Mouse (Mus musculus) brown adipose tissue, adult 24 weeks (tissue): ENCODE measurements around the gene Slc6a20a. TPM values are rescaled to one million over a fixed set of nuclear protein-coding genes. Genes with fewer than 3 reads are reported as not detected.

ENCODE experiments used
- H3K27ac ChIP-seq: fragments of 200-500 bp; replicated peaks from 2 replicates; pipeline ENCODE4 v1.5.1; 2012; ENCODE audit warnings: low read depth, mild to moderate bottlenecking, low read length
- H3K4me1 ChIP-seq: fragments of 200-500 bp; 2 replicates; pipeline ENCODE4 v1.6.1; 2012; ENCODE audit warnings: low read length, mixed read lengths; ENCODE audit not compliant: control insufficient read depth, insufficient read depth, insufficient read length
- H3K4me3 ChIP-seq: fragments of 200-500 bp; 2 replicates; pipeline ENCODE4 v1.5.1; 2012; ENCODE audit warnings: low read depth, mild to moderate bottlenecking, low read length, moderate library complexity; ENCODE audit not compliant: insufficient read depth
- polyA plus RNA-seq: library from polyadenylated mRNA; stranded (reverse); fragments of >200 nt; gene quantifications from 2 replicates; pipeline ENCODE4 v1.2.4, GENCODE M21; 2012; ENCODE audit not compliant: missing spikeins, insufficient read depth, insufficient read length

Gene Slc6a20a
- polyA plus RNA-seq, 1 experiment, result not detected

GRCm38 (mm10) chr9:123658981-123659380, 19.7 kb downstream of the Slc6a20a start:
- no peaks in the 10 kb centered on the region for H3K4me1 ChIP-seq
- H3K4me3 ChIP-seq, result no peak overlapping the region
- H3K27ac ChIP-seq, result no peak overlapping the region

DNA sequence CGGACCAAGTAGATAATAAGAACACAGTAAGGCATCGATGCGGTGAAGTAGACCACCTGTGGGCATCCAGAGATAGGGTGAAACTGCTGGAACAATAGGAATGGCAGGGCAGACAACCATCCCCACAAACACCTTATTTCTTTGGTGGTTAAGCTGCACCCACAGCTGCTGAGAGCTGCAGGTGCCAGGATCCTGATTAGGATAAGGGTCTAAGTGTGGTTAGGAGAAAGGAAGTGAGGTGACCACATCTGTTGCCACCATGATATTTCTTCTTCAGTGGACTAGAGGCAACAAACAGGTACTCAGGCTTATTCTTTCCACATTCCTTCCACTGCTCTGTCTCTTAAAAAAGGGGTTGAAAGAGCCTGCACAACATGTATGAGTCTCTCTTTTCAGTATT, 21.2 kb downstream of the Slc6a20a start:
- Histone ChIP-seq H3K4me3 (no peak overlapping the region), H3K4me1 (no peaks in the 10 kb centered on the region), H3K27ac (no peak overlapping the region)

- Histone ChIP-seq H3K4me1 (no peaks in the 10 kb centered on the region), H3K4me3 (no peak overlapping the region)
Observed at GRCm38 (mm10) chr9:123651369-123651768, 27.3 kb downstream of the Slc6a20a start.

DNA sequence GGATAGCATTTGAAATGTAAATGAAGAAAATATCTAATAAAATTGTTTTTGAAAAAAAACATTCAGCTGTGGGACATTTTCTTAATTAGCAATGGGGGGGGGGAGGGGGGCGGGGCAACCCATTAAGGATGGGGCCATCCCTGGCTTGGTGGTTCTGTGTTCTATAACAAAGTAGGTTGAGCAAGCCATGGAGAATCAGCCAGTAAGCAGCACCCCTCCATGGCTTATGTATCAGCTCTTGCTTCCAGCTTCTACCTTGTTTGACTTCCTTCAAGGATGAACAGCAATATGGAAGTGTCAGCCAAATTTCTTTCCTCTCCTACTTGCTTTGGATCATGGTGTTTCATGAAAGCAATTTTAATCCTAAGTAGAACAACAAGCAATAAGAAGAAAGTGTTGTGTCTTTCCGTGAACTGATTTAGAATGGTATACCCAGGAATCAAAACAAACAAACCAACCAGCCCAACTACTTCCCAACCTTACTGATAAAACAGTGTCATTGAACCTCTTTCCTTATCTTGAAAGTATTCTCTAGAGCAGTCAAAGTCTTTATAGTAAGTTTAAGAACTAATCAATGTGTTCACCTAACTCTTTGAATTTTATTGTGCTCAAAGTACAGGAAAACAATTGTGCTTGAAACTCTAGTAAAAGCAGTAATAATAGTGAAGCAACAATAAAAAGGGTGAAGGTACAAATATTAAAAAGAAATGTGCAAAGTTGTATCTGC, 28.7 kb downstream of the Slc6a20a start:
- Histone ChIP-seq H3K27ac (no peak overlapping the region), H3K4me1 (no peaks in the 10 kb centered on the region), H3K4me3 (no peak overlapping the region)

More at GRCm38 (mm10) chr9:123651369-123651768, 27.3 kb downstream of the Slc6a20a start:
- H3K27ac ChIP-seq, result no peak overlapping the region

DNA sequence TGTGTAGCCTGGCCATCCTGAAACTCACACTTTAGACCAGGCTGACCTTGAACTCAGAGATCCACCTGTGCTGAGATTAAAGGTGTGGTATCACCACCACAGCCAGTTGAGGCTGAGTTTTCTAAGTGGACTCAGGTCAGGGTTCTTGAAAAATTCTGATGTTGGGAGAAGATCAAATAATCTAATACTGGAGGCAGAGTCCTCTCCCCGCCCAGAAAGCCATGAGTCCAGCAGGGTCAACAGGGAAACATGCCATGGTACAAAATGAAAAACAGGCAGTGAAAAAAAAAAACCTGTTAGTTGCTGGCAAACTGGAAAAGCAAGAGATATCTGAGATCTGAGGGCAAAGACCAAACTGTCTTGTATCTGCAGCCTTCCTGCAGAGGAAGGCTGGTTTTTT, 38.6 kb downstream of the Slc6a20a start:
- Histone ChIP-seq H3K27ac (no peak overlapping the region), H3K4me1 (no peaks in the 10 kb centered on the region), H3K4me3 (no peak overlapping the region)

DNA sequence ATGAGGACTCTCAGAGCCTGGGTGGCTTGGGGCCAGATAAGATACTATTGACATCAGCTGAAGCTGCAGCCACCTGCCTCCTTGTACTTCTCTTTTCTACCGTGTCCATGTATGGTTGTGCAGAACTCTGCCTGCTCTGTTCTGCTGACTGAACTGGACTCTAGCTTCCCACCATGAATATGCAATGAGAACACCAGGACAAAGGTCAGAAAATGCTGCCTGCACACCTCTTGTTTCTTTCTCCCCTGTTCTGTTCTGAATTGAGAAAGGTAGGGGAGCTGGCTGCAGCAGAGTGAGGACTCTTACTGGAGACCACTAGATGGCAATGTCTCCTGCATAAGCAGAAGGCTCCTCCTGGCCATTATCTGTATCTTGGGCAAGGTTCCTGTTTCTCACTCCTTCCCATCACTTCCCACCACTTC, 40.0 kb downstream of the Slc6a20a start:
- no peak overlapping the region for H3K4me3 ChIP-seq
- no peak overlapping the region for H3K27ac ChIP-seq
- no peaks in the 10 kb centered on the region for H3K4me1 ChIP-seq

- H3K27ac ChIP-seq, result no peak overlapping the region
- no peaks in the 10 kb centered on the region for H3K4me1 ChIP-seq
- no peak overlapping the region for H3K4me3 ChIP-seq
Observed at GRCm38 (mm10) chr9:123638231-123638630, 40.5 kb downstream of the Slc6a20a start.

DNA sequence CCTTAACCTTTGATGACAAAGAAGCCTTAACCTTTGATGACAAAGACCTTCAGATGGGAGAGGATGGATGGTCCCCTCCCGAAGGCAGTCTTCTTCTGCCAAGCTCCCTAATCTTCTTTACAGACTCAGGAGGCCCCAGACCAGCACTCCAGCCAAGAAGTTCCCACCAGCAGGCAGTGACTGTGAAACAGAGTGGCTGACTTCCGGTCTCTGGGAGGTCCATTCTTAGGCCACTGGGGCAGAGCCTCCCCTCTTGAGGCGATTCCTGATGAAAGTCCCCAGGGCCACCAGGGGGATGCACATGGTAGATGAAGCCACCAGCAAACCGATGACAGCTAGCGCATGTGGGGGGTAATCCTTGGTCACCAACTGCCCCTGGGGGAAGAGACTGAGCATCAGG, 41.9 kb downstream of the Slc6a20a start:
- no peak overlapping the region for H3K4me3 ChIP-seq
- no peak overlapping the region for H3K27ac ChIP-seq
- H3K4me1 ChIP-seq, result no peaks in the 10 kb centered on the region

GRCm38 (mm10) chr9:123632993-123633392, 45.7 kb downstream of the Slc6a20a start:
- Histone ChIP-seq H3K4me1 (no peaks in the 10 kb centered on the region), H3K27ac (no peak overlapping the region)

GRCm38 (mm10) chr9:123632281-123632680, 46.4 kb downstream of the Slc6a20a start, which contains the start of gene Slc6a20b:
Gene Slc6a20b (minus strand): TSS chr9:123632565.
- Histone ChIP-seq H3K4me3 (no peak within 1 kb of the TSS), H3K4me1 (no peaks in the 10 kb centered on the region), H3K27ac (no peak within 1 kb of the TSS)

More at GRCm38 (mm10) chr9:123632993-123633392, 45.7 kb downstream of the Slc6a20a start:
- H3K4me3 ChIP-seq, result no peak overlapping the region

GRCm38 (mm10) chr9:123631666-123632065, 47.0 kb downstream of the Slc6a20a start:
- Histone ChIP-seq H3K4me1 (no peaks in the 10 kb centered on the region), H3K27ac (no peak overlapping the region), H3K4me3 (no peak overlapping the region)

DNA sequence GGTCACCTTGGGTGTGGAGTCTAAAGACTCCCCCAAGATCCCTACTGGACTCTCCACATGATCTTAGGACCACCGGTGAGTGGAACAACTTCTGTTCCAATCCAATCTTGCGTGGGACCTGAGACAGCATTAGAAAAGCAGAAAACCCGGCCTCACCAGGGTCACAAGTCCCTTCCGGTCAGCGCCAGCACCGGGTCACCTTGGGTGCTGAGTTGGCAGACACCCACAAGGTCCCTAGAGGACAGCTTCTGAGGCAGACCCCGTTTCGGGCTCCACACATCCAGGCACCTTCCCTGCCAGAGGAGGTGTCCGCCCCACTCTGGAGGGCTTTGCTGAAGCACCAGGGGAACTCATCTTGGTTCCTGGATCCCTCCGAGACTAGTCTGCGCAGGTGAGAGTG, 52.9 kb downstream of the Slc6a20a start:
- no peaks in the 10 kb centered on the region for H3K4me1 ChIP-seq
- no peak overlapping the region for H3K27ac ChIP-seq
- no peak overlapping the region for H3K4me3 ChIP-seq

GRCm38 (mm10) chr9:123624741-123625140, 53.9 kb downstream of the Slc6a20a start:
- Histone ChIP-seq H3K4me1 (no peaks in the 10 kb centered on the region), H3K4me3 (no peak overlapping the region), H3K27ac (no peak overlapping the region)

DNA sequence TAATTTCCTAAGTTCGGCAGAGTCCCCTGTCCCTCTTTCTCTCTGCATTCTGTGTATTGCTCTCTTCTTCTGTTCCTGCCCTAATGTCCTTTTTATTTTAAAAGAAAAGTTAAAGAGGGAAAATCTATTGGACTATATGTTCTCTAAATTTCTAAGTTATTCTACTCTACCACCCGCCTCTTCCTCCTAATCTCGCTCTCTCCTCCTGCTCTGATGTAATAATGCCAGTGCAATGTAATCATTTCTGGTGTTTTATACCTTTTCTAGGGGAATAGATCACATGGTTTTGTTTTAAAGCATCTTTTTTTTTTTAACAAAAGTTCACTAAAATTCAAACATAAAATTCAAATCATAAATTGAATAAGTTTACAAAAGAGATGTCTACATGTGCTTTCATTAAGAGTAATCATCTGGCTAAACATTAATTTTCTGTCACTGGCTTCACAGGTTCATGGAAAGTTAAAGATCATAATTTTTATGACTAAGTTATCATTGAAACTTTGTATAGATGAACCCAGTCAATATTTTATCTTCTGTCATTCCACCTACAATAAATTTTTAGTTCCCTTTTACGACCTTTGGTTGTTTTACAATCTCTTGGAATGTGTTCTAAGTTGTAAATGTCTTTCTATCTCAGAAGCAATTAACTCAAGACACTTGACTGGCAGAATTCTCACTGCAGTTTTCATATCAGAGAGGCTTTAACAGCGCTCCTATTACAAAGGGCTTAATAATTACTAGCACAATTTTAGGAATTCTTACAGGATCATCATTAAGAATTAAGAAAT, 58.2 kb downstream of the Slc6a20a start:
- H3K27ac ChIP-seq, result no peak overlapping the region
- H3K4me3 ChIP-seq, result no peak overlapping the region

DNA sequence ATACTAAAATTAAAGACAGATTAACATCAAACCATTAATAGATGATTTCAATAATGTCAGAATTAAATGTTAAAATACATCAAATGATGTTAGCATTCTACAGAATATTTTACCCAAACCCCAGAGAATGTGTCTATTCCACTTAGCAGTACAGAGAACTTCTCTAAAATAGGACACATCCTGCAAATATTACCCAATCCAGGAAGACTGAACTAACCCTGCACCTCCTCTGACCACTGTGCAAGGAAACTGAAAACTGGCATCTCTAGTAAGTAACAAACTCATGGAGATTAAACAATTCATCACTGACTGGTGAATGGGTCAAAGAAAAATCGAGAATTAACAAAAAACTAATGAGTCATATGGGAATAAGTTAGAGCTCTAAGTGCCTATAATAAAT, 77.2 kb downstream of the Slc6a20a start:
- Histone ChIP-seq H3K4me1 (no peaks in the 10 kb centered on the region), H3K4me3 (no peak overlapping the region), H3K27ac (no peak overlapping the region)

More for the DNA sequence above, 58.2 kb downstream of the Slc6a20a start:
- H3K4me1 ChIP-seq, result no peaks in the 10 kb centered on the region

GRCm38 (mm10) chr9:123597376-123597775, 81.3 kb downstream of the Slc6a20a start:
- H3K4me1 ChIP-seq, result no peaks in the 10 kb centered on the region
- H3K4me3 ChIP-seq, result no peak overlapping the region
- no peak overlapping the region for H3K27ac ChIP-seq
